Mouse (Mus musculus) left cerebral cortex, adult 8-10 months (tissue): ENCODE data around the gene Crmp1. TPM values are rescaled to one million over a fixed set of nuclear protein-coding genes. Genes with fewer than 3 reads are reported as not detected.
A peak's percentile ranks its signal among the peaks of the same experiment; 100 is the strongest.

ENCODE experiments used
- DNase-seq, 2 experiments: peaks; one replicate each; pipeline ENCODE4 v3.0.0; 2022; ENCODE audit warnings: low spot score in 2 of 2
- total RNA-seq, 4 experiments: library from RNA; stranded (reverse); gene quantifications; 2 replicates each; pipeline ENCODE4 v1.2.4; 2022

The Crmp1 gene
- total RNA-seq, 4 experiments from 2014 or later: 162 to 174 (median 169) TPM

- peak in 1 of 2 experiments; percentile 37 for DNase-seq
Observed at GRCm38 (mm10) chr5:37290983-37291382, 49.2 kb downstream of the Crmp1 start.

GRCm38 (mm10) chr5:37296717-37297116 lies 55.0 kb downstream of the Crmp1 start:
- DNase-seq: no peak

- no peak for DNase-seq
Observed at GRCm38 (mm10) chr5:37298370-37298769, 56.6 kb downstream of the Crmp1 start.

- no peak for DNase-seq
Observed at GRCm38 (mm10) chr5:37310026-37310425, 68.3 kb downstream of the Crmp1 start.

GRCm38 (mm10) chr5:37312980-37313722 lies 71.4 kb downstream of the Crmp1 start:
- DNase-seq: no peak

GRCm38 (mm10) chr5:37318715-37319114 lies 77.0 kb downstream of the Crmp1 start:
- no peak for DNase-seq

GRCm38 (mm10) chr5:37320174-37320573 lies 78.4 kb downstream of the Crmp1 start:
- peak in 1 of 2 experiments; percentile 22 for DNase-seq

- DNase-seq: no peak
Observed at GRCm38 (mm10) chr5:37320761-37321160, 79.0 kb downstream of the Crmp1 start.

- no peak for DNase-seq
Observed at GRCm38 (mm10) chr5:37326675-37327074, 84.9 kb downstream of the Crmp1 start.

GRCm38 (mm10) chr5:37330449-37331132 lies 88.9 kb downstream of the Crmp1 start:
- no peak for DNase-seq

- DNase-seq: no peak
Observed at GRCm38 (mm10) chr5:37331133-37331505, 89.4 kb downstream of the Crmp1 start.

- no peak for DNase-seq
Observed at GRCm38 (mm10) chr5:37332066-37332465, 90.3 kb downstream of the Crmp1 start.

- no peak for DNase-seq
Observed at GRCm38 (mm10) chr5:37335061-37335460, 93.3 kb downstream of the Crmp1 start.

GRCm38 (mm10) chr5:37336485-37337105 lies 94.9 kb downstream of the Crmp1 start, which contains the start of gene Evc:
Gene Evc, minus strand, starts transcription at chr5:37336894.
- DNase-seq: peak in 1 of 2 experiments; percentile 23

- no peak for DNase-seq
Observed at GRCm38 (mm10) chr5:37337696-37338095, 96.0 kb downstream of the Crmp1 start.

- peak; percentile 54 to 76 for DNase-seq
Observed at GRCm38 (mm10) chr5:37338288-37338687, 96.5 kb downstream of the Crmp1 start, which contains the start of gene Evc2. Gene Evc2, plus strand, starts transcription at chr5:37338499.

Other genes starting within 250 kb of the Crmp1 start
- 10 to 100 TPM; 34.8 to 40.7 (median 36.0) TPM for gene Gm1043, start 156.6 kb upstream of the Crmp1 start, total RNA-seq
- 10 to 100 TPM in 1 of 4 experiments, 1 to 10 TPM in 3; 7.8 to 11.8 (median 8.4) TPM for gene Evc, start 95.0 kb downstream of the Crmp1 start, total RNA-seq
- 10 to 100 TPM; 10.3 to 13.5 (median 11.9) TPM for gene Evc2, start 96.6 kb downstream of the Crmp1 start, total RNA-seq